Comparison of ENCODE assay signal across 9 mouse cellular contexts in genomic region chr11:119026203-119026602, GRCm38 (mm10). TPM values are rescaled to one million over a fixed set of nuclear protein-coding genes. Genes with fewer than 3 reads are reported as not detected.
DNase-seq lines count a peak whose midpoint lies in the region; ATAC-seq lines count a peak whose summit lies in the region.
"Had no signal": no experiment of that assay in that cellular context is flagged by ENCODE, and none has a peak within 500 bp of the region (broad histone marks: within the 10 kb centered on the region; RNA-seq: fewer than 3 reads in every experiment).

No protein-coding gene starts in this region.

- H3K4me2 ChIP-seq in neural tube, embryonic 11.5 days (ENCODE audit: low read depth), result 0 out of 2 replicates have a peak overlapping the region, but pooled peaks have one; percentile 2
- peak overlapping the region; percentile 91 for H3K4me2 ChIP-seq in hindbrain, embryonic 15.5 days
- H3K4me2 ChIP-seq in neural tube, embryonic 12.5 days (replicated peaks), result peak overlapping the region; percentile 86

- WGBS in neural tube, embryonic 11.5 days, result 76% methylated on average over 12 of the region's 12 CpGs
- WGBS in hindbrain, embryonic 15.5 days, result 42% methylated on average over 12 of the region's 12 CpGs
- 72% methylated on average over 12 of the region's 12 CpGs for WGBS in neural tube, embryonic 12.5 days

- H3K9me3 ChIP-seq in neural tube, embryonic 11.5 days (ENCODE audit: control insufficient read depth, low read length), result no peaks in the 10 kb centered on the region
- H3K9me3 ChIP-seq in hindbrain, embryonic 15.5 days, result no peaks in the 10 kb centered on the region
- no peaks in the 10 kb centered on the region for H3K9me3 ChIP-seq in neural tube, embryonic 12.5 days

- H3K27me3 ChIP-seq in neural tube, embryonic 11.5 days (ENCODE audit: control insufficient read depth, insufficient read depth, low read length), result no peaks in the 10 kb centered on the region
- H3K27me3 ChIP-seq in hindbrain, embryonic 15.5 days, result no peaks in the 10 kb centered on the region
- no peaks in the 10 kb centered on the region; the same call in 1 of the 2 replicates for H3K27me3 ChIP-seq in neural tube, embryonic 12.5 days (replicated peaks)

- H3K36me3 ChIP-seq in neural tube, embryonic 11.5 days (ENCODE audit: control insufficient read depth, insufficient read depth, low read length), result peaks cover 28% of the 10 kb centered on the region
- H3K36me3 ChIP-seq in hindbrain, embryonic 15.5 days, result peaks cover 37% of the 10 kb centered on the region
- peaks cover 57% of the 10 kb centered on the region for H3K36me3 ChIP-seq in neural tube, embryonic 12.5 days

- no peak overlapping the region for H3K27ac ChIP-seq in neural tube, embryonic 11.5 days (ENCODE audit: low read depth, low read length)
- H3K27ac ChIP-seq in hindbrain, embryonic 15.5 days (replicated peaks), result 0 out of 2 replicates have a peak overlapping the region, but pooled peaks have one; percentile 26
- no peak overlapping the region for H3K27ac ChIP-seq in neural tube, embryonic 12.5 days

- intact Hi-C loops in gastrocnemius, postnatal 14 days (cut with DNase I; ENCODE audit: low total_unique reads), result no loop called here
- intact Hi-C loops in left cerebral cortex, postnatal 25 days (cut with DNase I), result loop anchor here (10.0 kb wide), 1 partner anchor 369 kb away; the partner anchor contains the start of gene Rnf213

- no peak for DNase-seq in neural tube, embryonic 11.5 days (ENCODE audit: low spot score)
- no peak for DNase-seq in neural tube, embryonic 10.5 days (ENCODE audit: extremely low spot score, low spot score)
- DNase-seq in gastrocnemius, postnatal 14 days, result peak; percentile 63
- DNase-seq in left cerebral cortex, postnatal 25 days (ENCODE audit: low spot score in 2 of 2), result no peak
- DNase-seq in layer of hippocampus, adult 9-10 months (ENCODE audit: low spot score), result no peak

- H3K4me1 ChIP-seq in neural tube, embryonic 11.5 days (ENCODE audit: control insufficient read depth, insufficient read depth, low read length), result peaks cover 26% of the 10 kb centered on the region
- H3K4me1 ChIP-seq in hindbrain, embryonic 15.5 days (replicated peaks), result peaks cover 48% of the 10 kb centered on the region
- H3K4me1 ChIP-seq in neural tube, embryonic 12.5 days, result peaks cover 34% of the 10 kb centered on the region

- peak overlapping the region; percentile 4; the same call in 1 of the 2 replicates for H3K9ac ChIP-seq in neural tube, embryonic 11.5 days (ENCODE audit: low read length)
- no peak overlapping the region for H3K9ac ChIP-seq in hindbrain, embryonic 15.5 days
- H3K9ac ChIP-seq in neural tube, embryonic 12.5 days, result peak overlapping the region; percentile 39

- no peak overlapping the region for H3K4me3 ChIP-seq in neural tube, embryonic 11.5 days (ENCODE audit: low read depth, low read length)
- H3K4me3 ChIP-seq in hindbrain, embryonic 15.5 days, result no peak overlapping the region
- H3K4me3 ChIP-seq in neural tube, embryonic 12.5 days, result no peak overlapping the region
- H3K4me3 ChIP-seq: erythroblast, embryonic 14.5 days had no signal

- no peak for ATAC-seq in neural tube, embryonic 11.5 days (ENCODE audit: insufficient read depth, low FRiP score, low TSS enrichment)
- no peak for ATAC-seq in hindbrain, embryonic 15.5 days (ENCODE audit: low FRiP score, low read depth)
- no peak for ATAC-seq in neural tube, embryonic 12.5 days (ENCODE audit: low FRiP score, low read depth)
- ATAC-seq in megakaryocyte, adult 5-6 weeks (ENCODE audit: poor library complexity, severe bottlenecking), result no peak

RNA-seq across cellular contexts. Expression of gene Cbx2, which starts 3.4 kb away (rescaled TPM):
- 61.5 and 65.0 TPM in 2 replicates for polyA plus RNA-seq in neural tube, embryonic 11.5 days (2014; fragmentation: Nextera tagmentation; extraction: Ambion mirVana)
- total RNA-seq in gastrocnemius, postnatal 14 days (2021), result 1 to 10 TPM; 1.4 to 1.9 TPM
- polyA plus RNA-seq in hindbrain, embryonic 15.5 days (2015; fragmentation: Nextera tagmentation; extraction: Ambion mirVana), result 15.3 and 17.1 TPM in 2 replicates
- polyA plus RNA-seq in neural tube, embryonic 12.5 days (2016; fragmentation: Nextera tagmentation; extraction: Ambion mirVana), result 46.6 and 47.6 TPM in 2 replicates
- 1 to 10 TPM; 2.6 to 3.0 TPM for total RNA-seq in left cerebral cortex, postnatal 25 days (2021)
- total RNA-seq in megakaryocyte, adult 5-6 weeks (2015), result 1.5 and 1.6 TPM in 2 replicates
- 2.8 TPM in 2 replicates for total RNA-seq in megakaryocyte, adult 5-6 weeks (2017)

RNA-seq across cellular contexts. Expression of gene Cbx8, which starts 14.6 kb away (rescaled TPM):
- polyA plus RNA-seq in neural tube, embryonic 11.5 days (2014; fragmentation: Nextera tagmentation; extraction: Ambion mirVana), result 6.8 and 7.0 TPM in 2 replicates
- 1 to 10 TPM; 2.1 to 2.7 TPM for total RNA-seq in gastrocnemius, postnatal 14 days (2021)
- 8.6 and 10.0 TPM in 2 replicates for polyA plus RNA-seq in hindbrain, embryonic 15.5 days (2015; fragmentation: Nextera tagmentation; extraction: Ambion mirVana)
- 8.6 and 9.9 TPM in 2 replicates for polyA plus RNA-seq in neural tube, embryonic 12.5 days (2016; fragmentation: Nextera tagmentation; extraction: Ambion mirVana)
- 10 to 100 TPM; 12.9 to 17.7 TPM for total RNA-seq in left cerebral cortex, postnatal 25 days (2021)
- 3.2 and 5.6 TPM in 2 replicates for total RNA-seq in megakaryocyte, adult 5-6 weeks (2015)
- total RNA-seq in megakaryocyte, adult 5-6 weeks (2017), result 3.0 and 3.6 TPM in 2 replicates

RNA-seq across cellular contexts. Expression of gene Enpp7, which starts 38.2 kb away (rescaled TPM):
- not detected in 2 replicates for polyA plus RNA-seq in neural tube, embryonic 11.5 days (2014; fragmentation: Nextera tagmentation; extraction: Ambion mirVana)
- total RNA-seq in gastrocnemius, postnatal 14 days (2021), result not detected
- not detected in 2 replicates for polyA plus RNA-seq in hindbrain, embryonic 15.5 days (2015; fragmentation: Nextera tagmentation; extraction: Ambion mirVana)
- not detected in 2 replicates for polyA plus RNA-seq in neural tube, embryonic 12.5 days (2016; fragmentation: Nextera tagmentation; extraction: Ambion mirVana)
- total RNA-seq in left cerebral cortex, postnatal 25 days (2021), result not detected
- not detected in 2 replicates for total RNA-seq in megakaryocyte, adult 5-6 weeks (2015)
- not detected in 2 replicates for total RNA-seq in megakaryocyte, adult 5-6 weeks (2017)
- polyA plus RNA-seq: erythroblast, embryonic 14.5 days had no signal

RNA-seq across cellular contexts. Expression of gene Cbx4, which starts 59.8 kb away (rescaled TPM):
- polyA plus RNA-seq in neural tube, embryonic 11.5 days (2014; fragmentation: Nextera tagmentation; extraction: Ambion mirVana), result 6.0 and 6.1 TPM in 2 replicates
- 1 to 10 TPM; 4.7 to 5.9 TPM for total RNA-seq in gastrocnemius, postnatal 14 days (2021)
- 21.9 and 23.2 TPM in 2 replicates for polyA plus RNA-seq in hindbrain, embryonic 15.5 days (2015; fragmentation: Nextera tagmentation; extraction: Ambion mirVana)
- 12.5 and 12.7 TPM in 2 replicates for polyA plus RNA-seq in neural tube, embryonic 12.5 days (2016; fragmentation: Nextera tagmentation; extraction: Ambion mirVana)
- total RNA-seq in left cerebral cortex, postnatal 25 days (2021), result 10 to 100 TPM; 59.5 to 66.2 TPM
- total RNA-seq in megakaryocyte, adult 5-6 weeks (2015), result 15.3 and 15.5 TPM in 2 replicates
- total RNA-seq in megakaryocyte, adult 5-6 weeks (2017), result 18.0 and 18.4 TPM in 2 replicates

Comparison
In these comparisons a context has a peak if more than half of its experiments do, and no peak if none do; other contexts are left out.
1. H3K4me2 ChIP-seq: peak in every context shown above with its lines; median percentile 91 in hindbrain, embryonic 15.5 days; 86 in neural tube, embryonic 12.5 days; 2 in neural tube, embryonic 11.5 days.